Comparison of ENCODE assay signal across 9 mouse cellular contexts in the genomic region with DNA sequence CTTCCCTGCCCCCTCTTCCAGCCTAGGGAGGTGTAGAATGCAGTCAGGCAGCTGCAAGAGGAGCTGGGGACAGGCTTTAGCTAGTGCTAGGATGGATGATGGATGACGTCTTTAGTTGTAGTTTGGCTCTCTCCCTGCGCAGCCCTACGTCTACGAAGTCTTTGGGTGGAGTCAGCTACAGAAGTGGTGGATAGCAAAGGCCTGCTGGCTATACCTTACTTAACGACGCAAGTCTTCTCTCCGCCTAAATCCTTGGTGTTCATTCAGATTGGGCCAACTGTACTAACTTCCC. TPM values are rescaled to one million over a fixed set of nuclear protein-coding genes. Genes with fewer than 3 reads are reported as not detected.
DNase-seq lines count a peak whose midpoint lies in the region; ATAC-seq and TF ChIP-seq lines count a peak whose summit lies in the region.
"Had no signal": no experiment of that assay in that cellular context is flagged by ENCODE, and none has a peak within 500 bp of the region (broad histone marks: within the 10 kb centered on the region; RNA-seq: fewer than 3 reads in every experiment).

No protein-coding gene starts in this region.

- DNase-seq in lung, adult 2 months, result peak; percentile 76
- DNase-seq in lung, postnatal 14 days, result no peak
- DNase-seq in limb, embryonic 10.5 days (ENCODE audit: low spot score), result no peak
- no peak for DNase-seq in layer of hippocampus, adult 11-12 months (ENCODE audit: low spot score)
- no peak for DNase-seq in B cell, adult 2 months
- no peak for DNase-seq in adrenal gland, adult 18-20 months (ENCODE audit: low spot score in 2 of 2)

- TF ChIP-seq CTCF in lung, adult 2 months (IDR thresholded peaks at IDR 0.05; ENCODE audit: insufficient read depth, low read length), result no peak

- peaks cover 13% of the 10 kb centered on the region for H3K36me3 ChIP-seq in embryonic facial prominence, embryonic 13.5 days
- H3K36me3 ChIP-seq in limb, embryonic 10.5 days, result peaks cover 10% of the 10 kb centered on the region
- no peaks in the 10 kb centered on the region for H3K36me3 ChIP-seq in neural tube, embryonic 14.5 days (ENCODE audit: control insufficient read depth, insufficient read depth, low read length)

- H3K4me3 ChIP-seq in lung, adult 2 months (replicated peaks; ENCODE audit: extremely low read depth, low read depth, low read length), result peak overlapping the region; percentile 78
- H3K4me3 ChIP-seq in embryonic facial prominence, embryonic 13.5 days, result peak overlapping the region; percentile 84
- H3K4me3 ChIP-seq in limb, embryonic 10.5 days, result peak overlapping the region; percentile 82
- H3K4me3 ChIP-seq in neural tube, embryonic 14.5 days (ENCODE audit: low read depth, low read length), result peak overlapping the region; percentile 53

- no peaks in the 10 kb centered on the region for H3K27me3 ChIP-seq in embryonic facial prominence, embryonic 13.5 days
- H3K27me3 ChIP-seq in limb, embryonic 10.5 days (ENCODE audit: low read depth, poor library complexity, severe bottlenecking), result peaks cover 16% of the 10 kb centered on the region
- peaks cover 9% of the 10 kb centered on the region; the same call in 1 of the 2 replicates for H3K27me3 ChIP-seq in neural tube, embryonic 14.5 days (ENCODE audit: control insufficient read depth, insufficient read depth, low read length)

- H3K4me1 ChIP-seq in lung, adult 2 months (ENCODE audit: control insufficient read depth, insufficient read depth, low read length), result peaks cover 35% of the 10 kb centered on the region
- H3K4me1 ChIP-seq in embryonic facial prominence, embryonic 13.5 days, result peaks cover 56% of the 10 kb centered on the region
- H3K4me1 ChIP-seq in limb, embryonic 10.5 days, result peaks cover 45% of the 10 kb centered on the region
- H3K4me1 ChIP-seq in neural tube, embryonic 14.5 days (ENCODE audit: control insufficient read depth, insufficient read depth, low read length), result no peaks in the 10 kb centered on the region

- peak overlapping the region; percentile 95 for H3K9ac ChIP-seq in embryonic facial prominence, embryonic 13.5 days
- peak overlapping the region; percentile 69 for H3K9ac ChIP-seq in neural tube, embryonic 14.5 days (replicated peaks; ENCODE audit: low read depth, low read length)

- H3K27ac ChIP-seq in embryonic facial prominence, embryonic 13.5 days, result peak overlapping the region; percentile 95
- peak overlapping the region; percentile 91 for H3K27ac ChIP-seq in limb, embryonic 10.5 days
- H3K27ac ChIP-seq in neural tube, embryonic 14.5 days (ENCODE audit: low read depth, low read length), result no peak overlapping the region

- WGBS in lung, adult 2 months, result 10% methylated on average over 7 of the region's 7 CpGs
- 12% methylated on average over 7 of the region's 7 CpGs for WGBS in embryonic facial prominence, embryonic 13.5 days
- 16% methylated on average over 7 of the region's 7 CpGs for WGBS in limb, embryonic 10.5 days
- WGBS in neural tube, embryonic 14.5 days, result 28% methylated on average over 7 of the region's 7 CpGs

- H3K4me2 ChIP-seq in embryonic facial prominence, embryonic 13.5 days, result peak overlapping the region; percentile 60
- H3K4me2 ChIP-seq in neural tube, embryonic 14.5 days (ENCODE audit: low read depth, low read length), result peak overlapping the region; percentile 71

- H3K9me3 ChIP-seq in embryonic facial prominence, embryonic 13.5 days, result no peaks in the 10 kb centered on the region
- H3K9me3 ChIP-seq in limb, embryonic 10.5 days (replicated peaks), result no peaks in the 10 kb centered on the region
- no peaks in the 10 kb centered on the region for H3K9me3 ChIP-seq in neural tube, embryonic 14.5 days (ENCODE audit: control insufficient read depth, low read length)

- TF ChIP-seq POLR2A in lung, adult 2 months (IDR thresholded peaks at IDR 0.05; ENCODE audit: borderline replicate concordance, extremely low read depth, low read depth, low read length), result no peak

- peak; percentile 22; the same call in 1 of the 2 replicates for ATAC-seq in embryonic facial prominence, embryonic 13.5 days (ENCODE audit: insufficient number of reproducible peaks, insufficient read depth, low FRiP score, low TSS enrichment, low read depth)
- ATAC-seq in neural tube, embryonic 14.5 days (ENCODE audit: low read depth), result peak; percentile 8; the same call in 1 of the 2 replicates

RNA-seq across cellular contexts. Expression of gene Marveld1, which starts 1.3 kb away (rescaled TPM):
- 215 and 250 TPM in 2 replicates for polyA plus RNA-seq in lung, adult 2 months (2012; rRNA removed)
- polyA plus RNA-seq in embryonic facial prominence, embryonic 13.5 days (2015; fragmentation: Nextera tagmentation; extraction: Ambion mirVana), result 11.6 and 13.3 TPM in 2 replicates
- 5.6 and 5.8 TPM in 2 replicates for polyA plus RNA-seq in limb, embryonic 10.5 days (2016; fragmentation: Nextera tagmentation; extraction: Ambion mirVana)
- polyA plus RNA-seq in neural tube, embryonic 14.5 days (2014; fragmentation: Nextera tagmentation; extraction: Ambion mirVana), result 2.1 and 3.2 TPM in 2 replicates
- 10 to 100 TPM; 33.9 to 41.1 TPM for total RNA-seq in adrenal gland, adult 18-20 months (2021)

RNA-seq across cellular contexts. Expression of gene Zfyve27, which starts 15.2 kb away (rescaled TPM):
- polyA plus RNA-seq in lung, adult 2 months (2012; rRNA removed), result 39.3 and 53.9 TPM in 2 replicates
- 25.7 and 27.6 TPM in 2 replicates for polyA plus RNA-seq in embryonic facial prominence, embryonic 13.5 days (2015; fragmentation: Nextera tagmentation; extraction: Ambion mirVana)
- polyA plus RNA-seq in limb, embryonic 10.5 days (2016; fragmentation: Nextera tagmentation; extraction: Ambion mirVana), result 27.6 and 30.8 TPM in 2 replicates
- polyA plus RNA-seq in neural tube, embryonic 14.5 days (2014; fragmentation: Nextera tagmentation; extraction: Ambion mirVana), result 34.2 and 37.2 TPM in 2 replicates
- total RNA-seq in adrenal gland, adult 18-20 months (2021), result 10 to 100 TPM; 44.6 to 55.1 TPM

RNA-seq across cellular contexts. Expression of gene Avpi1, which starts 19.7 kb away (rescaled TPM):
- polyA plus RNA-seq in lung, adult 2 months (2012; rRNA removed), result 46.8 and 69.6 TPM in 2 replicates
- polyA plus RNA-seq in embryonic facial prominence, embryonic 13.5 days (2015; fragmentation: Nextera tagmentation; extraction: Ambion mirVana), result 29.8 and 35.5 TPM in 2 replicates
- 22.1 and 25.0 TPM in 2 replicates for polyA plus RNA-seq in limb, embryonic 10.5 days (2016; fragmentation: Nextera tagmentation; extraction: Ambion mirVana)
- polyA plus RNA-seq in neural tube, embryonic 14.5 days (2014; fragmentation: Nextera tagmentation; extraction: Ambion mirVana), result 9.4 and 10.8 TPM in 2 replicates
- total RNA-seq in adrenal gland, adult 18-20 months (2021), result 100 to 1,000 TPM in 1 of 2 experiments, 10 to 100 TPM in 1; 81.8 to 108 TPM

RNA-seq across cellular contexts. Expression of gene Sfrp5, which starts 53.5 kb away (rescaled TPM):
- polyA plus RNA-seq in lung, adult 2 months (2012; rRNA removed), result 4.9 and 9.4 TPM in 2 replicates
- 1.4 and 1.7 TPM in 2 replicates for polyA plus RNA-seq in embryonic facial prominence, embryonic 13.5 days (2015; fragmentation: Nextera tagmentation; extraction: Ambion mirVana)
- 0.21 and 2.4 TPM in 2 replicates for polyA plus RNA-seq in limb, embryonic 10.5 days (2016; fragmentation: Nextera tagmentation; extraction: Ambion mirVana)
- 0.21 and 13.5 TPM in 2 replicates for polyA plus RNA-seq in neural tube, embryonic 14.5 days (2014; fragmentation: Nextera tagmentation; extraction: Ambion mirVana)
- total RNA-seq in adrenal gland, adult 18-20 months (2021), result 1 to 10 TPM; 3.4 to 5.9 TPM
- total RNA-seq: neutrophil, adult 5-6 weeks had no signal

RNA-seq across cellular contexts. Expression of gene Pi4k2a, which starts 58.2 kb away (rescaled TPM):
- 29.1 and 34.8 TPM in 2 replicates for polyA plus RNA-seq in lung, adult 2 months (2012; rRNA removed)
- polyA plus RNA-seq in embryonic facial prominence, embryonic 13.5 days (2015; fragmentation: Nextera tagmentation; extraction: Ambion mirVana), result 24.9 and 27.4 TPM in 2 replicates
- polyA plus RNA-seq in limb, embryonic 10.5 days (2016; fragmentation: Nextera tagmentation; extraction: Ambion mirVana), result 31.9 and 33.0 TPM in 2 replicates
- polyA plus RNA-seq in neural tube, embryonic 14.5 days (2014; fragmentation: Nextera tagmentation; extraction: Ambion mirVana), result 35.3 and 40.7 TPM in 2 replicates
- 10 to 100 TPM; 70.0 to 95.0 TPM for total RNA-seq in adrenal gland, adult 18-20 months (2021)

Comparison
In these comparisons a context has a peak if more than half of its experiments do, and no peak if none do; other contexts are left out.
1. RNA of gene Marveld1, which starts 1.3 kb away (polyA plus RNA-seq): 215 to 250 TPM in lung, adult 2 months; 11.6 to 13.3 TPM in embryonic facial prominence, embryonic 13.5 days, 5.6 to 5.8 TPM in limb, embryonic 10.5 days and 2.1 to 3.2 TPM in neural tube, embryonic 14.5 days; every median in the first group is over 10 times any median in the second.
2. Peak in every context shown above with its lines, with median percentiles within 50 percentile points of each other: H3K4me3 ChIP-seq.